Mouse (Mus musculus) heart, adult 2 months (tissue): ENCODE data around the gene Poldip2. TPM values are rescaled to one million over a fixed set of nuclear protein-coding genes. Genes with fewer than 3 reads are reported as not detected.

Experiments used
- DNase-seq, 2 experiments: peaks; one replicate each; pipeline ENCODE4 v3.0.0; 2021
- H3K27ac ChIP-seq: fragments of 200-600 bp; 2 replicates; pipeline ENCODE4 v1.8.1; 2022
- H3K27me3 ChIP-seq: fragments of 200-500 bp; 2 replicates; pipeline ENCODE4 v1.6.1; 2012; ENCODE audit warnings: mild to moderate bottlenecking, low read length, inconsistent platforms, mixed read lengths; ENCODE audit not compliant: control insufficient read depth, insufficient read depth
- H3K36me3 ChIP-seq: fragments of 200-500 bp; 2 replicates; pipeline ENCODE4 v1.6.1; 2012; ENCODE audit warnings: low read length, inconsistent platforms; ENCODE audit not compliant: control insufficient read depth, insufficient read depth
- H3K4me1 ChIP-seq: fragments of 200-500 bp; 2 replicates; pipeline ENCODE4 v1.6.1; 2011; ENCODE audit warnings: low read length; ENCODE audit not compliant: control insufficient read depth, insufficient read depth
- H3K4me3 ChIP-seq: fragments of 200-600 bp; 2 replicates; pipeline ENCODE4 v1.8.1; 2022
- H3K79me2 ChIP-seq: fragments of 200-500 bp; replicated peaks from 2 replicates; pipeline ENCODE4 v1.6.1; 2012; ENCODE audit warnings: mild to moderate bottlenecking, inconsistent platforms, low read length, moderate library complexity, mixed read lengths; ENCODE audit not compliant: control insufficient read depth, insufficient read depth
- H3K9ac ChIP-seq: fragments of 200-500 bp; 2 replicates; pipeline ENCODE4 v1.6.1; 2012; ENCODE audit warnings: low read depth, mild to moderate bottlenecking, control low read depth, inconsistent platforms, low read length, mixed read lengths
- CTCF ChIP-seq: fragments of 200-600 bp; IDR thresholded peaks from 2 replicates; pipeline ENCODE4 v1.8.1; 2022; ENCODE audit warnings: antibody characterized with exemption, mild to moderate bottlenecking, moderate library complexity
- EP300 ChIP-seq: fragments of 200-500 bp; IDR thresholded peaks from 2 replicates; pipeline ENCODE4 v1.6.1; 2011; ENCODE audit warnings: low read depth, low read length, control low read depth; ENCODE audit not compliant: insufficient read depth
- POLR2A ChIP-seq: fragments of 200-500 bp; IDR thresholded peaks from 2 replicates; pipeline ENCODE4 v1.6.1; 2011; ENCODE audit warnings: mild to moderate bottlenecking, low read depth, low read length, control low read depth; ENCODE audit not compliant: insufficient read depth
- WGBS: fragments of 180-500 bp; shearing (Covaris S2); methylation state at CpG from one replicate; pipeline ENCODE4 v1.1.7; 2018; 5-methylcytosine and 5-hydroxymethylcytosine counted together
- intact Hi-C: fragments of 180-260 bp; cut with DNase I; formaldehyde crosslinking; loops from one replicate; pipeline ENCODE4 v1.15.1; 2025
- polyA plus RNA-seq: library from polyadenylated mRNA; depleted of rRNA; stranded (reverse); fragments of >200 nt; gene quantifications from 2 replicates; pipeline ENCODE4 v1.2.3, GENCODE M21; 2012
- total RNA-seq, 2 experiments: library from RNA; stranded (reverse); gene quantifications; 2 replicates each; pipeline ENCODE4 v1.2.3; 2021

Poldip2 gene
- total and polyA plus RNA-seq, 3 experiments: 102 to 140 (median 127) TPM

DNA sequence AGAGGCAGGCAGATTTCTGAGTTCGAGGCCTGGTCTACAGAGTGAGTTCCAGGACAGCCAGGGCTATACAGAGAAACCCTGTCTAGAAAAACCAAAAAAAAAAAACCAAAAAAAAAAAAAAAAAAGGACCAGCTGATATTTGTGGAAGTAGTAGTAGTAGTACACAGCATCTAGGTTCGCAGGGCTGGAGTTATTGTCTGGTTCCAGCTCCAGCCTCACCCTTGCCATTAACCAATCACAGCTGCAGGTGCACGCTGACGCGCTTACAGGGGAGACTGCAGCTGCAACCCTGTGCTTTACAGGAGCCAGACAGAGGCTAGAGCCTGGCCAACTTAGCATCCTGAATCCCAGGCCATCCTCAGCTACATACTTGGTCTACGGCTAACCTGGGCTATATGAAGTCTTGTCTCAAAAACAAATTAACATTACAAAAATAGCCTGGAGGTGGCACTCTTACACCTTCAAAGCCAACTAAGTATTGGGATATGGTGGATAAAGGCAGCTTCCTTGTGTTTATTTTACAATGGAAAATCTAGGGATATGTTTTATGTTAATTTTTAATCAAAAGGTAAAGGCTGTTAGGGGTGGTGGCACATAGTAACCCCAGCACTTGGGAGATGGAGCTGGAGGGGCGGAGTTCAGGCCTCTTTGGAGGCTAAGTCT, 32.6 kb downstream of the Poldip2 start:
- Histone ChIP-seq H3K4me1 (no peaks in the 10 kb centered on the region), H3K36me3 (peaks cover 3% of the 10 kb centered on the region; the same call in 1 of the 2 replicates), H3K79me2 (no peaks in the 10 kb centered on the region), H3K27me3 (no peaks in the 10 kb centered on the region), H3K4me3 (no peak overlapping the region), H3K27ac (no peak overlapping the region), H3K9ac (no peak overlapping the region)
- TF ChIP-seq EP300: no peak
- peak; percentile 34 for TF ChIP-seq CTCF
- WGBS: 92% methylated on average over 7 of the region's 7 CpGs
- DNase-seq: no peak
- intact Hi-C loops: no loop called here

GRCm38 (mm10) chr11:78545181-78545580, 33.2 kb downstream of the Poldip2 start:
- H3K9ac ChIP-seq: no peak overlapping the region
- no peaks in the 10 kb centered on the region for H3K79me2 ChIP-seq
- 60% methylated on average over 8 of the region's 8 CpGs for WGBS
- DNase-seq: no peak
- H3K4me3 ChIP-seq: no peak overlapping the region
- H3K27ac ChIP-seq: no peak overlapping the region
- intact Hi-C loops: no loop called here
- TF ChIP-seq POLR2A (no peak), CTCF (no peak), EP300 (no peak)
- H3K36me3 ChIP-seq: no peaks in the 10 kb centered on the region; the same call in 1 of the 2 replicates
- H3K27me3 ChIP-seq: no peaks in the 10 kb centered on the region
- H3K4me1 ChIP-seq: no peaks in the 10 kb centered on the region

DNA sequence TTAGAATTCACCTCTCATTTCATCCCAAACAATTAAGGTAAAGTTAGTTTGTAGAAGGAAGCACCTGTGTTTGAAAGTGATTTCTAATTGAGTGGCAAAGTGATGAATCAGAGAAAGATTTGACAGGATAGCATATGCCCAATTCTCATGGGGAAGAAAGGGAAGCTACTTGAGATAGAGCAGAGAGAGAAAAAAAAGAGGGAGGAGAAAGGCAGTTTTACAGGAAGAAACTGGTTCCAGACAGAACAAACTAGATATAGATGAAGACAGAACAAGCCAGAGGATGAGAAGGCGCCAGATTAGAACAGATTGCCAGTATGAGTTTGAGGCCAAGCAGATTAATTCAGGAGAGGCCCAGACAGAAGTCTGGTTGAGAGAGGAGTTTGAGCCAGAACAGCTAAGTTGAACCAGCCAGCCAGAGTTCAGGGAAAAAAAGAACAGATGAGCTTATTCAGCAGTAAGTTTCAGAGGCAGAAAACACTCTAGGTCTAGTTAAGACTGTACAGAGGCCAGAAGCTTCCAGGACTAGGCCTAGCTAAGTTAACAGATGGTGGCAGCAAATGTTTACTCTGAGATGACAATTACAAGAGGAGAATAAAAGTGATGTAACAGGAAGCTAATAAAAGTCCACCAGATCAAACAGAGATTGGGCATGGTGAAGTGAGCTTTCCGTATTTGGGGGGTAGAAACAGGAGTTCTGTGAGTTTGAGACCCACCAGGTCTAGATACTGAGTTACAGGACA, 35.9 kb downstream of the Poldip2 start:
- DNase-seq: no peak
- Histone ChIP-seq H3K9ac (no peak overlapping the region), H3K79me2 (no peaks in the 10 kb centered on the region), H3K4me3 (no peak overlapping the region), H3K27ac (no peak overlapping the region), H3K36me3 (no peaks in the 10 kb centered on the region), H3K27me3 (no peaks in the 10 kb centered on the region), H3K4me1 (no peaks in the 10 kb centered on the region)
- intact Hi-C loops: no loop called here
- WGBS: 68% methylated on average over 2 of the region's 2 CpGs
- TF ChIP-seq EP300: no peak
- no peak for TF ChIP-seq POLR2A
- no peak for TF ChIP-seq CTCF

DNA sequence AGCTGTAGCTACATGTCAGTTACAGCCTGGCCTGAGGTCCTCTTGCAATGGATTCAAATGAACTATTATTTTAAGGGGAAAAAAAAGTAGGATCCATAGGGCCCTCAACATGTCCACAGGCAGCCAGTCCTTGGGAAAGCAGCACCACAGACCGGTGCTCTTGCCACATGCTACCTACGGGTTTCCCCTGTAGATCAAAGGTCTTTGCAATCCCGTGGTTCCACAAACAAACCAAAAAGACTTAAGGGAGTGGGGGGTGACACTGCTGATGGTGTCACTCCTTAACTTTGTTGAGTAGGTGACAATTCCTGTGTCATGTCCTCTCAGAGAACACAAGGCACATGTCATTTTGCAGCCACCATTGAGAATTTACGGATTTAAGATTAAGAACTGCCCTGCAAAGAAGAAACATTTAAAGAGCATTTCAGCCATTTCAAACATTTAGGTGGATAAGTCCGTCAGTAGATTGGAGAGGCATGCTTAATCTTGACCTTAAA, 37.5 kb downstream of the Poldip2 start:
- TF ChIP-seq EP300: no peak
- no peaks in the 10 kb centered on the region for H3K4me1 ChIP-seq
- H3K4me3 ChIP-seq: peak overlapping the region; percentile 89
- 32% methylated on average over 5 of the region's 5 CpGs for WGBS
- H3K27ac ChIP-seq: no peak overlapping the region
- intact Hi-C loops: no loop called here
- no peaks in the 10 kb centered on the region for H3K79me2 ChIP-seq
- H3K27me3 ChIP-seq: no peaks in the 10 kb centered on the region
- no peak for DNase-seq
- no peak overlapping the region for H3K9ac ChIP-seq
- H3K36me3 ChIP-seq: no peaks in the 10 kb centered on the region

DNA sequence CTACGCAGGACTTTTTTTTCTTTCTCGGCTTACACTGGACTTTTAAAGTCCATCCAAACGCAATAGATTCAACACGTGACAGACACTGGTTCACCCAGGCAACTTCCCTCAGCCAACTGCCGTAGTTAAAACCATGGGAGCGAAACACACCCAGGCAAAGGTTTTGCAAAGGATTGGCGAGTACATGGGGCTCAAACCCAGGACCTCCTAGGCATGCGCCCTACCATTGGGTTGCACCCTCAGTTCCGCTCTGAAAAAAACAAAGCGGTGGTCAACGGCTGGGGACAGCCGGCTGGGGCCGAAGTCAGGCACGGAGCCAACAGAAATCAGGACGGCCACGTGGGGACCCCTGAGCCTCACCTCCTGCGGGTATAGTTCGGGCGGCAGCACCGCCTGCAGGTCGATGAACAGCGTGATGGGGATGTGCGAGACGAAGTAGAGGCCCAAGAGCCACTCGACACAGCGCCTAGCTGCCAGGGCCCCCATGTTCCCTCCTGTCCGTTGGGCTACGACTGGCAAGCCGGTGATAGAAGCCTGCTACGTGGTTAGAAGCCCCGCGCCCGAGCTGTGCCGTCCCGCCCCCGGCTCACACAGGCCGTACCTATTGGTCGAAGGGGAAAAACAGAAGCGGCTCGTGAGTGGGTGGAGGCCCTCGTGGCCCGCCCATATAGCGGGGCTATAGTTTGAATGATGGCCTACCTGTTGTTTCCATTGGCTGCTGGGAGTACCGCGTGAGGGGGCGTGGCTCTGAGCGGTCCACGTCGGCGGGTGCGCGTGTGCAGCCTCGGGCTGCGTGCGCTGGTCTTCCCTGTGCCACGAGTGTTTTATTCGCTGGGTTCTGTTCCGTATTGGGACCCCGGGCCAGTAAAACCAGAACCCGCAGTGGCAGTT, 38.4 kb downstream of the Poldip2 start, which contains the start of gene Tmem97:
Gene Tmem97 (minus strand): TSS at position 610 of the 891 bp plus-strand sequence.
- TF ChIP-seq EP300 (0 out of 2 replicates have a peak, but pooled peaks have one; percentile 38), POLR2A (peak; percentile 83), CTCF (peak; percentile 36)
- H3K4me3 ChIP-seq: peak within 1 kb of the TSS; percentile 89
- WGBS: under 1% methylated on average over 60 of the region's 60 CpGs
- DNase-seq: peak; percentile 92 to 96
- H3K4me1 ChIP-seq: no peaks in the 10 kb centered on the region
- H3K9ac ChIP-seq: peak within 1 kb of the TSS; percentile 72
- H3K79me2 ChIP-seq: no peaks in the 10 kb centered on the region
- H3K36me3 ChIP-seq: no peaks in the 10 kb centered on the region
- intact Hi-C loops: loop anchor here (2.0 to 10.0 kb wide), 3 partner anchors 14 to 404 kb away; partner anchors contain the start of genes Ift20 and Tnfaip1
- H3K27me3 ChIP-seq: no peaks in the 10 kb centered on the region
- peak within 1 kb of the TSS; percentile 72 for H3K27ac ChIP-seq
